Mouse (Mus musculus): ENCODE data around the gene Folr1.

The Folr1 gene

DNA sequence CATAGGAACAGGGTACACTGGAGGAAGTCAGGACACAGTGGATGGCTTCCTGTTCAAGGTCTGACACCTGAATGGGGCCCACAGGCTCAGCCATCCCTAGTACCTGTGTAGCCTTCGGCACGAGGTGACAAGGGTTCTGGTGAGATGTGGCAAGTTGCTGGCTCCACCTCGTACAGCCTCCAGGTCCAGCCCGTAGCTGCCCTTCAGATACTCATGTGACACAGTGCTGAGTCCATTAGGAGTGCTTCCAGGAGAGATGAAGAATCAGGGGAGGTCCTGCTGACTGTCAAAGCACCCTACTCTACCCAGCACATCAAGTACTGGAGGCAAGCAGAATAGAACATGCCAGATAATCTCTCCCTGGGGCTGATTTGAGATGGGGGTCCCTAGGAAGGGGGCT is 38.2 kb downstream of the Folr1 start:
- in situ Hi-C loops (cut with MboI): no loop called here

DNA sequence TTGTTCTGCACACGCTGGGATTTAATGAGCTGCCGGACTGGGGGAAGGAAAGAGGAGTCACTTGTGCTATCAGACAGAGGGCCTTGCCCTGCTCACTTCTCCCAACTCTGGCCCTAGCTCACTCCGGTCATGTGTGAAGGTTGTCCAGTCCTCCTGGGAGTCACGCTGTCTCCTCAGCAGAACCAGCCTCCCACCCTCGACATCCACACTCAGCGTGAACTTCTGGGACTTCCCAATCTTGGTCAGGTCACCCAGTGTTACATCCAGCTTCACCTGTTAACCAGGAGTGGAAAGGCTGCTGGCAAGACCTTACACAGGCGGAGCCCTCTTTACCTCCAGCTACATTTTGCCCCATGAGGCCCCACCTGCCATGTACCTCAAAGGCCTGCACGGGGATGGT is 39.2 kb downstream of the Folr1 start:
- in situ Hi-C loops (cut with MboI): no loop called here

GRCm38 (mm10) chr7:101830373-101830772 is 40.2 kb downstream of the Folr1 start:
- in situ Hi-C loops (cut with MboI): no loop called here

DNA sequence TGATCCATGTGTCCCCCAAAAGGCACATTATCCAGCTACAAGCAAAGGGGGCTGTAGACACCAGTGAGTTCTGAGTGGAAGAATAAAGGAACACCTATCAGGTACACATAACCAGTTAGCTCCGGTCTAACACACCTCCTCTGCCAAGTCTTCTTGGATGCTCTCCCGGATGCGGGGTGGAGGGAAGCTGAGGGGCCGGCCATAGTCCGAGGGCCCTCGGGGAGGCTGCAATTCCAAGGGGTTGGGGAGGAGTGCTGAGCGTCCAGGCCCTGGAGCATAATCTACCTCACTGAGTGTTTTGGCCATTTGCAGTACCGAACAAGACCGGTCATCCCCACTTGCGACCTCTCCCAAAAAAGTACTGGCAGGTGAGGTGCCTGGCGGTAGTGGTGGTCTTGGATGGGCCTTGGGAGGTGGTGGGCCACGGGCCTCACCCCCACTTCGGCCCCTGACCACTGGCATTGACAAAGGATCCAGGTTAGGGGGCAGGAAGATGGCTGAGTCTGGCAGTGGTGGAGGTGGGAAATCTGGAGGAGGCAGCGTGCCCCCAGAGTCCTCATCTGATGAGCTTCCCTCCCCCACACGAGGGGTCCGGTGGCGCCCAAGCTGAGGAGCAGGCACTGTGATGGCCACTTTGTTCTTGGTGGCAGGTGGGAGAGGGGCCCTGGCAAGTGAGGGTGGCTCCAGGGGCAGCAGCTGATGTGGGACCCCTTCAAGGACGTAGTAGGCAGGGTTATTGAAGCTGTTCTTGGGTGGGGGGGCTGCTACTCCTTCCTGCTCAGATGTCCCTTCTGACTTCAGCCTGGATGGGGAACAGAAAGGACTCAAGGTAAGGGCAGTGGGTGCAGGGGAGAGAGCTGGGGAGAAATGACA is 46.6 kb downstream of the Folr1 start:
- in situ Hi-C loops (cut with MboI): no loop called here

GRCm38 (mm10) chr7:101822836-101823757 is 47.5 kb downstream of the Folr1 start:
- in situ Hi-C loops (cut with MboI): no loop called here

- in situ Hi-C loops (cut with MboI): no loop called here
Observed at GRCm38 (mm10) chr7:101821571-101822501, 48.8 kb downstream of the Folr1 start.

DNA sequence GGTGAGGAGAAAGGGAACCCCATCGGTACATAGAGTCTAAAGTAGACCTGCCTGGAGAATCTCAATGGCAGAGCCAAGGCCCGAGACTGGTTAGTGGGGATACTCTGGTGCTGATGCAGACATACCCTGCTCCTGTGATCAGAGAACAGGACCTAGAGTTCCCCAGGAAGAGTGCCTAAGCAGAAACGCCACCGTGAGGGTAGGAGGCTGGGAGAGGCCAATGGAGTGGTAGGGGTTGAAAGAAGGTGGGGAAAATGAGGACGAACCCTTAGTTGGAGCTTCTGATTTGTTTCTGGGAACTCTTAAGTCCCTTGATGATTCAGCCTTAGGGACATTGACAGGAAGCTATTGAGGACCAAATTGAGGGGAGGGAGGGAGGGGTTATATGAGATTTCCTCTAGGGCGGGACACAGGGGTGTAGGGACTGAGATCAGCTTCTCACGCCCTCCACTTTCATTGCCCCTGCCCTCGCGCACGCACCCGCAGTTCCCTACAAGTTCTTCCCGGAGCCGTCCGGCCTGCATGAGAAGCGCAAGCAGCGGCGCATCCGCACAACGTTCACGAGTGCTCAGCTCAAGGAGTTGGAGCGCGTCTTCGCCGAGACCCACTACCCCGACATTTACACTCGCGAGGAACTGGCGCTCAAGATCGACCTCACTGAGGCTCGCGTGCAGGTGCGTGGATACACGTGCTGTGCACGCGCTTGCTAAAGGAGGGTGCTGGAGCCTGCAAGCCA is 50.1 kb downstream of the Folr1 start:
- in situ Hi-C loops (cut with MboI): no loop called here

DNA sequence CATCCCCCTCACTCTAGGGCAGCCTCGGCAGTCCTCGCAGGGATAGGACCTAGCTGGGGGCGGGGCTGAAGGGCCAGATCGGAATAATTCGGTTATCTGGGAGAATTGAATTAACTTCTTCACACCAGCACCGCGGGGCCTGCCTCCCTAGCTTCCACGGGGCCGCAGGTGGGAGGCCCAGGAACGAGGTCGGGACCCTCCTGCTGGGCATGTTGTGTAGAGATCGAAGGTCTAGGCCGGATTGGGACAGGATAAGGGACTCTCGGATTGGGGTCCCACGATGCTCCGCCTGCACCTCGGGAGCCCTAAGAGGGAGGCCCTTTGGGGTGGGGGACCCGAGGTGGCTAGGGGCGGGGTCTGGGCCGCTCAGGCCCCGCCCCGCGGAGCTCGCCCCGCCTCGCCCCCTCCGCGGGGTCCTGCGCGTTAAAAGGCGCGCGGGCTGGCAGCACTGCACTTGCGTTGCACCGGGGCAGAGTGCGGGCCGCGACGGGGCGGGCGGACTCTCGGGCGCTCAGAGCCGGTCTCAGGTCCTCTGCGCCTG is 52.7 kb downstream of the Folr1 start, which contains the start of gene Phox2a:
Phox2a (plus strand) TSS at position 453 of the 541 bp plus-strand sequence.
- in situ Hi-C loops (cut with MboI): no loop called here

Measured in mature B cell (primary cell).